Mouse (Mus musculus): Measurements from ENCODE around the gene AC192777.2. TPM values are rescaled to one million over a fixed set of nuclear protein-coding genes. Genes with fewer than 3 reads are reported as not detected.

The AC192777.2 gene
- total RNA-seq (2023) = not detected

GRCm38 (mm10) chr17:40095150-40095549 is at the start of gene AC192777.2:
AC192777.2 (plus strand) TSS chr17:40095450.

Other genes starting within 250 kb of the AC192777.2 start
- not detected for gene Esp38, start 144.9 kb upstream of the AC192777.2 start, total RNA-seq (2023)
- not detected for gene Pgk2, start 113.2 kb downstream of the AC192777.2 start, total RNA-seq (2023)
- not detected for gene Crisp3, start 146.8 kb downstream of the AC192777.2 start, total RNA-seq (2023)
- gene Crisp1, start 223.8 kb downstream of the AC192777.2 start, total RNA-seq (2023) = not detected